Mouse (Mus musculus): Measurements from ENCODE around the gene Adam12. TPM values are rescaled to one million over a fixed set of nuclear protein-coding genes. Genes with fewer than 3 reads are reported as not detected.

The Adam12 gene
- total RNA-seq, 2 experiments from 2014 or later, result 8.1 to 8.7 TPM

Small RNA genes lying within 50 kb of the gene (microRNA-seq; reads per million reads assigned to microRNA genes)
- gene Gm23631, result 0 reads per million in 2 experiments

Other genes with a start within 250 kb of the Adam12 start
- 1 to 10 TPM; 3.5 TPM for gene D7Ertd443e, start 153.5 kb upstream of the Adam12 start, total RNA-seq (2021)

All from layer of hippocampus, postnatal 25 days (tissue).